Mouse (Mus musculus) heart, postnatal 0 days (tissue): ENCODE measurements around the gene Gulp1.

Experiments
- CTCF ChIP-seq: IDR thresholded peaks from 2 replicates; pipeline ENCODE4 v1.5.1; 2016; ENCODE audit warnings: antibody characterized with exemption, control low read depth, low read depth
- EP300 ChIP-seq: IDR thresholded peaks from 2 replicates; pipeline ENCODE4 v1.6.1; 2016; ENCODE audit warnings: antibody characterized with exemption, low read depth

- TF ChIP-seq CTCF: no peak
- TF ChIP-seq EP300: no peak
These were observed 169.6 kb downstream of the Gulp1 start for GRCm38 (mm10) chr1:44720785-44721410.
